Mouse (Mus musculus): Measurements from ENCODE around the gene Trim71. TPM values are rescaled to one million over a fixed set of nuclear protein-coding genes. Genes with fewer than 3 reads are reported as not detected.
"Not testable (repeated sequence)": the region's sequence is repeated elsewhere in the genome, so short reads cannot be mapped to it uniquely, and the experiment has no call there.

Trim71 gene
- total RNA-seq, 2 experiments from 2014 or later: 0.91 to 1.2 TPM

DNA sequence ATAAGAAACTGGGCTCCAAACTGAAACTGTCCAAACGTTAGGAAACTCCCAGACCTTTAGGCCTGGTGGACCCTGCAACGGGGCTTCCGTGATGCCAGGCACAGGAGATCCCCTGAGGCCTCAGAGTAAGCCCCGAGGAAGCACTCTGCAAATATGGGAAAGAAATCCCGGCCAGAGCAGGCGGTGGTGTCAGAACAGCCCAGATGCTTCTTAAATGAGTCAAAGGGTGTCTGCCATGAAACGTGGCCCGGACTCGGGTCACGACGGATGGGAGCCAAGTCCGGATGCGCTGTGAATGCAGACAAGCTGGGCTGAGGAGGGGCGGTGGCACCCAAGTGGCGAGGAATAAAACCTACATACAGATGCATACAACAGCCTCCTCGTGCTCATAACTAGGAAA, 37.1 kb downstream of the Trim71 start:
- DNase-seq (ENCODE audit: extremely low spot score in 1 of 2, low spot score in 1 of 2): no peak

DNA sequence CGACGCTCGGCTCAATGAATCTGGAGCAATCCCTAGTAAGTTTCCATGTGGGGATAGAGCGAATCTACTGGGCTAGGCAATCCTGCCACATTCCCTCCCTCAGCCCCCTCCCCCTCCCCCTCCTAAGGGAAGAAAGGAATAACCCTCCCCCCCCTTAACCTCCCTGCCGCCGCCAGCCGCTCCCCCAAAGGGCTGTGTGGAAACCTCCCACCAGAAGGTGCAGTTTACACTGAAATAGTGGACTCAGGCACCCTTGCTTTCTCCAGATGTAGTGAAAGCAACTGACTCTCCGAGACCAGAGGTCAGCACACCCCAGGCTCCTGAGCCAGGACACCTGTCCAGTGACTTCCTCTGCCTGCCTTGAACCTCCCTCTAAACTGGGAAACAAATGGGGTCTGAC, 37.6 kb downstream of the Trim71 start:
- no peak for DNase-seq (ENCODE audit: extremely low spot score in 1 of 2, low spot score in 1 of 2)

DNA sequence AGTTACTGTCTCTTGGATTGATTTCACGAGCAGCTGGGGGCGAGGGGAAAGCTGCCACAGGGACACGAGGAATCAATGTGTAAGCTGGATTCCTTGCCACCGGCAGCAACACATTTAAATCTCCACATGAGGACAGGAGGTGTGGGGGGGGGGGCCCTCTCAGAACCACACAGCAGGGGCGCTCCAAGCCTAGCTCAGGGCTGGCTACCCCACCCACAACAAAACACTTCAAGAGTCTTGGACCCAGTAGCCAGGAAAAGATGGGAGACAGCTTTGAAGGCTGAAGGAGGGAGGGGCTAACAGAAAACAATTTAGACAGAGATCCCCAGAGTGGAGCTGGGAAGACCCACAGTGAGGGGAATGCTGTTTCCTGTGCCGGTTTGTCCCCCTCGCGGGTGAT, 38.3 kb downstream of the Trim71 start:
- DNase-seq (ENCODE audit: extremely low spot score in 1 of 2, low spot score in 1 of 2): no peak

DNA sequence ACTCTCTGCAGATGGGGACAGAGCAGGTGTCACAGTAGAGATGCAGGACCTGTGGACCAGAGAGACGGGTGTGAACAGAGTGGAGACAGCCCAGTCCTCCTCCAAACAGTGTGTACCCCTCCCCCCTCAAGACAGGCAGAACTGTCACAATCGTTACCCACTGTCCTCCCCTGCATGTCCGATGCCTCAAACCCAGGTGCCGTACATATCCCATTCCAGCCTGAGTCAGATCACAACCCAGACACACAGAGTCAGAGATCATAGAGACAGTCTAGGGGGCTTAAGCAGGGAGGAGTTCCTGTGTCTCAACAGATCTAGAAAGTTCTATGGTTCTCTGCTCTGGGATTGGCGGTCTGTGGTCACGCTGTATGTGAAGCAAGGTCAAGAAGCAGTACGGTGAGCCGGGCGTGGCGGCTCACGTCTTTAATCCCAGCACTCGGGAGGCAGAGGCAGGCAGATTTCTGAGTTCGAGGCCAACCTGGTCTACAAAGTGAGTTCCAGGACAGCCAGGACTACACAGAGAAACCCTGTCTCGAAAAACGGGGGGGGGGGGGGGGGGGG, 39.0 kb downstream of the Trim71 start:
- DNase-seq (ENCODE audit: extremely low spot score in 1 of 2, low spot score in 1 of 2): no peak

DNA sequence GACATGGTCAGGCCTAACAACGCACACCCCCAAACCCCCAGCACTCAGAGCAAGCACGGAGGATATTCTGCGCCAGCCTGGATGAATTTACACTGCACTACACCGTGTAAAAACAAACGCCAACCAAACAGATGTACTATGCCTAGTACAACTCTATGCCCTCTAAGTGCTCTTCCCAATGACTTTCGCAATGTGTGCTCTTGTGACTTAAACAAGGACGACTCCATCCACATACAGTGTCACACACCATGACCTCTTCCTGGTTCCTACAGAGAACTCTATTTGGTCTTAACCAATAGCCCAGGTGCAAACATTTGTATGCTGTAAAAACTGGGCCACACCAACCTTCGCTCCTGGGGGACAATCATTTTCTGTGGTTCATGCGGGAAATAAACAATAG, 41.7 kb downstream of the Trim71 start:
- DNase-seq (ENCODE audit: extremely low spot score in 1 of 2, low spot score in 1 of 2): no peak

DNA sequence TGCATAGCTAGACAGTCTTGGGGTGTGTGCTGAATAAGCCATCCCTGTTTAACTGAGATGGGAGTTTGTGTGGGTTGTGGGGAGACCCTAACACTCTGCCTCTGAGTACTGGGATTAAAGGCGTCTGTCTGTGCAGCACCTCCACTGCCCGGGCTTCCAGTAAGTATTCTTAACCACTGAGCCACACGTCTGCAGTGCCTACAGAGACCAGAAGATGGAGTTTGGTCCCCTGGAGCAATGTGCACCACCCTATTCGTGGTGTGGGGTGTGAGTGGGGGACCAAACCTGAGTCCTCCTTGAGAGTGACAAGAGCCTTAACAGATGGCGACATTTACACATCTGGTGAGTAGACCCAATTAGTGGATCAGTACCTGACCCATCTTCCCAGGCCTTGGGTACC, 42.1 kb downstream of the Trim71 start:
- DNase-seq (ENCODE audit: extremely low spot score in 1 of 2, low spot score in 1 of 2): no peak

DNA sequence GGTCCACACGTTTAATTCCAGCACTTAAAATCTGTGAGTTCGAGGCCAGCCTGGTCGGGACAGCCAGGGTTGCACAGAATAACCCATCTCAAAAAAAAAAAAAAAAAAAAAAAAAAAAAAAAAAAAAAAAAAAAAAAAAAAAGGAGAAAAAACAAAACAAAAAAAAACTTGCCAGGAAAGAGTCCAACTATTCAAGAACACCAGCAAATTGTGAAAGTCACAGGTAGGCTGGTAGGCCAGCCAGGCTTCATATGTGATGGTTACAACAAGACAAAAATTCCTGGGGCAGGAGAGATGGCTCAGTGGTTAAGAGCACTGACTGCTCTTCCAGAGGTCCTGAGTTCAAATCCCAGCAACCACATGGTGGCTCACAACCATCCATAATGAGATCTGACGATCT, 43.6 kb downstream of the Trim71 start:
- not testable (repeated sequence) for DNase-seq (ENCODE audit: extremely low spot score in 1 of 2, low spot score in 1 of 2)

DNA sequence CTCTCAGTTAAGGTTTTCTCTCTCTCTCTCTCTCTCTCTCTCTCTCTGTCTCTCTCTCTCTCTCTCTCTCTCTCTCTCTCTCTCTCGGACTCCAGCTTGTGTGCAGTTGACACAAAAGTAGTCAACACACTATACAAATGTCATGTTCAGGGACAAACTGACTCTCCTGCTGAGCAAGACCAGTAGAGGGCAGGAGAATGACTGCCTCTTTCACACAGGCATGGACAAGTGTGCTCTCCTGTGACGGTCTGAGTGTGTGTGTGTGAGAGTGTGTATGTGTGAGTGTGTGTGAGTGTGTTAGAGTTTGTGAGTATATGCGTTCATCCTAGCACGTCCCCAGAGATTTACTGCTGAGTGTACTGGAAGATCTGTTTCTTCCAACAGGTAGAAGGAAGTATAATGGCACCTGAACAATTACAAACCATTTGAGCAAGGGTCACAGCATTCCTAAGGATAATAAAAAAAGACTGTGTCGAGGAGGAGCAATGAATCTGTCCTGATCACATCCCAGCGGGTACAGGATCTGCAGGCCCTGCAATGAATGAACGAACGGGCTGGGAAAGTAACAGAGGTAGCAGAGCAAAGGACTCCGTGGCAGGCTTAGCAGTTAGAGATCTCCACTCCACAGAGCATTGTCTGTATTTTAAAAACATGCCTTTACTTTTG, 45.2 kb downstream of the Trim71 start:
- no peak for DNase-seq (ENCODE audit: extremely low spot score in 1 of 2, low spot score in 1 of 2)

DNA sequence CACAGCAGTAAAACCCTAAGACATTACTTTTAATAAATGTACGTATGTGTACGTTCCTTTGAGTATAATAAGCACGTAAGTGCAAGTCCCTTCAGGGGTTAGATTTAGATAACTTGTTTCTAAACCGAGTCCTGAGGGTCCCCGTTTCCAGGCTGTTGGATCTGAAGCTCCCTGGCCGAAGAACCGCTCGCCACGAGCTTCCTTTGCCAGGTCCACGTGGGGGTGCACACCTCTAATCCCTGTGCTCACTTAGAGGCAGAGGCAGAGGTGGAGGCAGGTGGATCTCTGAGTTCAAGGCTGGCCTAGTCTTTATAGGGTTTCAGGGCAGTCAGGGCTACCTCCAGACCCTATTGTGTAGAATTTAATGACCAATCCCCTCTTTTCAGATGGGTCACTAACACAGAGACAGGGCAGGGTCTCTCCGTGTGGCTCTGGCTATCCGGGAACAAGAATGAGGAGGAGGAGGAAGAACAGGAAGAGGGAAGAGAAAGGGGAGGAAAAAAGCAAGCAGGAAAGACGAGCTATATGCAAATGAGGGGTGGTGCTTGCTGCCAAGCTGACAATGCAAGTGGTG, 46.2 kb downstream of the Trim71 start:
- DNase-seq (ENCODE audit: extremely low spot score in 1 of 2, low spot score in 1 of 2): no peak

DNA sequence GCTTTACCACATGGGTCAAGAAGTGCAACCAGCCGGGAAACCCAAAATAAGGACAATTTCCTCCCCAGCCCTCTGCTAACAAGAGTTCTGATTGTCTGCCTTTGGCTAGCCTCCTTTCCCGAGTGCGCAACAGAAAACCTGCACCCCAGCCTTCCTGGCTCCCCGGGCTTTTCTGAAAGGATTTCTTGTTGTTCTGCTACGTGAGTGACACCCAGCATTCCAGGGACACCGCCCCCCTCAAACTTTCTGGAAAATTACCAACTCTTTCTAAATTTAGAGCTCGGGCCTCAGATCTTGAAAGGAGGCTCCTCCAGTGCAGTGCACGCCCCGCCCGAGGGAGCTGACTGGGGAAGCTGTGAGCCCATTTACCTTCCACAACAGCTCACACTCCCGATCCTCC, 48.8 kb downstream of the Trim71 start, which contains the start of gene C130032M10Rik:
C130032M10Rik (plus strand) TSS at position 334 of the 400 bp plus-strand sequence.
- no peak for DNase-seq (ENCODE audit: extremely low spot score in 1 of 2, low spot score in 1 of 2)

DNA sequence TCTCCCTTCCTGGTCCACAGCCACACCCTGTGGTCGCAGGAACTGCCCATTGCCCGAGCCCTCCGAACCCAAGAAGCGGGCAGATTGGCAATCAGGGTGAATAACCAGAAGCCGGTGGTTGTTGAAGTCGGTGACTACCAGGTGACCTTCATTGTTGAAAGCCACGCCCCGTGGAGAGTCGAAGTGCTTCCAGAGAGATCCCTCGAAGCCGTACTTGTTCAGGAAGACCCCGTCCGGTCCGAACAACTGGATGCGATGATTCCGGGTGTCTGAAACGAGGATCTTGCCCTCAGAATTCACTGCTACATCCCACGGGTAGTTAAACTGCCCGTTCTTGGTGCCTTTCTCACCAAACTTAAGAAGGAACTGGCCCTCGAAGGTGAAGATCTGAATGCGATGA, 51.3 kb downstream of the Trim71 start:
- DNase-seq (ENCODE audit: extremely low spot score in 1 of 2, low spot score in 1 of 2): no peak

DNA sequence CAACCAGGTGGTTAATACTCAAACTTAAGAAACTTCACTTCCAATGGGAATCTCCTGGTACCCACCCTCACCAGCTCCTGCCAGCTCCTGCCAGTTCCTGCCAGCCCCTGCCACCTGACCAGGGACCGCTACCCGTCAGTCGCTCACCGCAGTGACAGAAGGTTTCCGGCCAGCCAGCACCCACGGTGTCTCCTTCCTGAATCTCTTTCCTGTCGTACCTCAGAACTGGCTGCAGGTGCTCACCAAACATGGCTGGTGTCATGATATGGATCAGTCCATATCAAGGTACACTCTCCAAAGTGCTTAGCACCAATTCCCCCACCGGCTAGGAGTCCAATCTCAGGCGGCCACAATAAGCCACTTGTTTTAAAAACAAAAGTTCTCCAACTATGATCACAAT, 54.4 kb downstream of the Trim71 start:
- no peak for DNase-seq (ENCODE audit: extremely low spot score in 1 of 2, low spot score in 1 of 2)

DNA sequence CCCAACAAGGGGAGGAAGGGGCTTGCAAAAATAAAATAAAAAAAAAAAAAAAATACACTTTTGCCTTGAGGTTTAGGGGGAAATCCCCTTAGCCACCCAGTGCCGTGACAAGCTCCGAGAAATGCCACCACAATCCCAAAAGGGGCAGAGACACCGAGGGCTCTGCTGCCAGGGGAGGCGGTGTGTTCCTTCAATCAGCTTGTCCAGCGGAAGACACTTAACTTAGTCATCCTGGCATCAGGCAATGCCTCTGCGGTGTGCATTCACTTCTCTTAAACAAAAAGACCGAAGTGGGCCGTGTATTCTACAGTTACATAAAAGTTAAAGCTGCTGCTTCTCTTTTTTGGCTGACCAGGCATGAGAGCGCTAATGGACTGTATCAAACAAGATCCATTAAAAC, 56.7 kb downstream of the Trim71 start:
- no peak for DNase-seq (ENCODE audit: extremely low spot score in 1 of 2, low spot score in 1 of 2)

DNA sequence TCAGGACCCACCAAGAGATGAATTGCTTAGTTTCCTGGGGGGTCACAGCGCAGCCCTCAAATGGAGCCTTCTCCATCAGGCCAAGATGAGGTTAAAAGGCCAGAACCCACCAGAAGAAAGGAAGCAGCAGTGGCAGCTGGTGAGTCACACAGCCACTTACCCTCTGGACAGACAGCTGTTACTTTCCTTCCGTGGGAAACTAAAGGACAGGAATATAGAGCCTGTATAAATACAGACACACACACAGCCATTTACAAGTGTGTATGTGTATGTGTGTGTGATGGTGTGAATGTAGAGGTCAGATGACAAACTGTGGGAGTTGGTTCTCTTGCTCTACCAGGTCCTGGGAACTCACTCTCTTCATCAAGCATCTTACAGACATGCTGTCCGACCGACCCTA, 57.6 kb downstream of the Trim71 start:
- DNase-seq (ENCODE audit: extremely low spot score in 1 of 2, low spot score in 1 of 2): no peak

DNA sequence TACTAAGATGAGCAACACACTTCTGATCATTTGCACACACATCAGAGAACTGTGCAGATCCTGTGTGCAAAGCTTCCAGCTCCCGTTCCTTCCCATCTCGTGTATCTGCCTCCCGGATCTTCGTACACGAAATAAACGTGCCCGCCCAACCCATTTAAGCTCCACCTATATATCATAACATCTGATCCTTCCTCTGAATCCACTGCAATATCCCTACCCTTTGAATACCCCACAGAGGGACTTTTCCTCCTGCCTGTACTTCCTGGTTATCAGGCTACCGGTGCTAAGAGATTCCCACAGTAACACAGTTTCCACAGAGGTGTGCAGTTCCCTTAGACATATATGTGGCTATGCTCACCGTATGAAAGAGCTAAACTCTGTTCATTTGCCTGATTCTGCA, 59.4 kb downstream of the Trim71 start, which contains the start of gene Ccr4:
Ccr4 (minus strand) TSS at position 101 of the 400 bp plus-strand sequence.
- DNase-seq (ENCODE audit: extremely low spot score in 1 of 2, low spot score in 1 of 2): no peak

DNA sequence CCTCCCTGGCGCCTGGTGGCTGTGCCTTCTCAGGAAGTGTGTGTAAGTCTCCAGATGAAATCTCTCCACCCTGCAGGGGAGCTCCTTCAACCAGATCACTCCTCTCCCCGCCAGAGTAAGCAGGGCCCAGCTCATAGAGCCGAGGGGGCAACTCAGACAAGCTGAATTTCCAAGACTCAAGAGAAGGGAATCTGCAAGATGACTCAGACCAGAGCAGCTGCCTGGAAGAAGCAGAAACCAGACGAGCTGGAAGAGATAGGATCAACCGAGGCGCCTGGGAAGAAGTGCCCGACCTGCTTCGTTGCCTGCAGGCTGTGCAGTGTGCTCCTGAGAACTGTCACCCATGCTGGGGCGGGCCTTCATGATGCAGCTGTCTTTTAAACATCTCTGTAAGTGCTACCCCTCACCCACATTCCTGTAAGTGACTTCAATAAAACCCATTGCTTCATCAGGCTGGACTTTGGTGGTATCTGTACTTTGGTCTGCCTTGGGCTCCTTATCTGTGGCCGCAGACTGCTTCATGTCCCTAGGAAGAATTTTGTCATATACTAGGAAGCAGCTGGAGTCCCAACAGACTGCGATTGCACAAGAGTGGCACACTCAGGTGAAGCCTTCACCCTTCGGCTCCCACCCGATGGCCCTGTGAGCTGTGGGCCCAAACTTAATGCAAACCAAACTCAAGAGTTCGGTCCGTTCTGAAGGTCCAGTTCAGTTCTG, 61.3 kb downstream of the Trim71 start:
- DNase-seq (ENCODE audit: extremely low spot score in 1 of 2, low spot score in 1 of 2): no peak

DNA sequence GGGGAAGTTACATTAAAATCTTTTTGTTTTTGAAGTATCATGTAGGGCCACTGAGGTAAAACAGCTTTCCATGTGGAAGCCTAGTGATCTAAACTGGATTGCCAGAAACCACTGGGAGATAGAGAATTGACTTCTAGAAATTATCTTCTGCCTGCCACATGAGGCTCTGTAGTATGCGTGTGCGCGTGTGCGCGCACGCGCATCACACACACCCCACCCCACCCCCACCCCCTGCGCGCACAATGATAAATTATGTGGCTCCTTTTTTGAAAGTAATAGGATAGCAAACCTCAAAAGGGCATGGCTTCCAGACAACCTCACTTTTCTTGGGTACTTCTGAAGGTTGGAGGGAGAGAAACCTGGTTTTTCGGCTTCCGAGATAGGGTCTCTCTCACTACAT, 62.3 kb downstream of the Trim71 start:
- DNase-seq (ENCODE audit: extremely low spot score in 1 of 2, low spot score in 1 of 2): no peak

DNA sequence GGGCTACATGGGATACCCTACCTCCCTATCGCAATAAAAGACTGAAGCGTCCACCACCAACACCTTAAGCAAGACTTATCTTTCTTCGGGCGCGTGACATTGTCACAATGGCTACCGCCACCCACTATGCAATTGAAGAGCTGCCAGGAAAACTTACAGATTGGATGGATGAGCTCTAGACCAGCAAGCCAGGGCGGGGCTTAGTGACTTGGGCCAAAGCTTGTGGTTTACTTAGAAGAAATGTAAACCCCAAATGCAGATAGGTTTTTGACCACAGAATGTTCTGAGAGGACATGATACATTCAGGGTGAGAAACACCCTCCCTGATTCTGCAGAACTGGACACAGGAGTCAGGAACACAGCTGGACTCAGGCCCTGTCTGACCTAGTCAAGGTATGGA, 63.1 kb downstream of the Trim71 start:
- no peak for DNase-seq (ENCODE audit: extremely low spot score in 1 of 2, low spot score in 1 of 2)

DNA sequence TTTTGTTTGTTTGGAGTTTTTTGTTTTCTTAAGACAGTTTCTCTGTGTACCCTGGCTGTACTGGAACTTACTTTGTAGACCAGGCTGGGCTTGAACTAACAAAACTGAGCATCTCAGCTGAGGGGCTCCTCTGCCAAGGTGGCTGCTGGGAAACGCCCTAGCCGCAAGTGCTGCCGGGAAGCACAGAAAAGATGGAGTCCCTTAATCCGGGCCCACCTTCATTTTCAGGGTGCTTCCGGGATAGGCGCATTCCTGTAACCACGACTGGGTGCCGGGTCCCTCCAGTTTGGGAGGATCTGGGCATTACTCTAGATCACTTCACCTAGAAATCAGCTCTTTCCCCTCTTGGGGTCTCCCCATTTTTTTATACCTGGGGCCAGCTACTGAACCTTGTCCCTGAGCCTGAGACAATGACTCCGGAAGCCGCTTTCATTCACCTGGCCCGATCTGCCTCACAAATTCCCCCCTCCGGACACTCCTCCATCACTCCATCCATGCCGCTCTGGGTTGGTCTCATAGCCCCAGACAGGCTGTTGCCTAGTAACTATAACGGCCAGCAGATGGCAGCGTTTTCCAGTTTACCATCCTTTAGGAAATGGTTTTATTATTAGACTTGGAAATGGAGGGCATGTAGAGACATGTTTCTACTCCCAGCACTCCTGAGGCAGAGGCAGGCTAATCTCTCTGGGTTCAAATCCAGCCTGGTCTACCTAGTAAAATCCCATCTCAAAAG, 64.2 kb downstream of the Trim71 start:
- peak; percentile 12 to 67 for DNase-seq (ENCODE audit: extremely low spot score in 1 of 2, low spot score in 1 of 2)

DNA sequence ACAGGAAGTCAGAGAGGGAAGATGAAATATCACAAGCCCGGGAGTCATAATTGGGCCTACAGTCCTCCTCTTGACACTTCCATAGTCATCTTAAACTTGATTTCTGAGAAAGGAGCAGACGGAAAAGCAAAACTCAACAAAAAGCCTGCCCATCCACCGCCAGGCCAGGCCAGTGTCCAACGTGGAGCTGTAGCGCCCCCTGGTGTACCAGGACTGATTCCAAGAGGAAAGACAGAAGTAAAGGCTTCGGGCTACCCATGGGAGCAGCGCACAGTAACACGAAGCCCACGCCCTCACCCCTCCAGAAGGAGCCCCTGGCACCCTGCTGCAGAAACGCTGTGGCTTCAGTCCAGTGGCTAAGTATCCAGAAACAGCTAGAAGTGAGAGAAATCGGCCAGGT, 66.0 kb downstream of the Trim71 start:
- peak; percentile 73 to 92 for DNase-seq (ENCODE audit: extremely low spot score in 1 of 2, low spot score in 1 of 2)

DNA sequence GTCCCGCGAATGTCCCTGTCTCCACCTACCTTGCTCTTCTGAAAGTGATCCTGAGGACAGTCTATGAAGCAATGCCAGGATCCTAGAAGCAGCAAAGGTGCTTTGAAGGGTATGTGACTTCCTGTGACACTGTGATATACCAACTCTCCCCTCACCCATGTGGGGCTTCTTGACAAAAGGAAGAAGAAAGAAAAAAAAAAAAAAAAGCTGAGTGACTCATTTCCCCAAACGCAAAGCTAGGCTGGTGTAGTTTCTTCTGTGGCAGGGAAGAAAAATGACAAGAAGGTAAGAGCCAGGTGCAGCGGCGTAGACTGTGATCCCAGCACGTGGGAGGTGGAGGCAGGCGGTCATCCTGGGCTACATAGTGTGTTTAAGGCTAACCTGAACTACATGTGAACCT, 67.7 kb downstream of the Trim71 start:
- no peak for DNase-seq (ENCODE audit: extremely low spot score in 1 of 2, low spot score in 1 of 2)
